Mouse (Mus musculus) kidney, embryonic 14.5 days (tissue): ENCODE measurements at regions not wholly inside any gene's neighbourhood (a gene's known extent, or its start where the extent isn't known, plus 50 kb on each side); places are given as distances from the start of the nearest gene placed in this dataset.

Experiments
- ATAC-seq: fragments of 200-750 bp; cut with Nextera tagmentation; 2 replicates; pipeline ENCODE4 v1.8.0; 2017; ENCODE audit warnings: moderate number of reproducible peaks, mild to moderate bottlenecking, moderate TSS enrichment, moderate library complexity; ENCODE audit not compliant: low FRiP score, low TSS enrichment
- H3K27ac ChIP-seq: fragments of 300-500 bp; sonication (generic); 2 replicates; pipeline ENCODE4 v1.5.1; 2014; ENCODE audit warnings: low read depth, mild to moderate bottlenecking, low read length, moderate library complexity, mixed read lengths
- H3K27me3 ChIP-seq: fragments of 300-500 bp; sonication (generic); 2 replicates; pipeline ENCODE4 v1.6.1; 2014; ENCODE audit warnings: mild to moderate bottlenecking, low read length; ENCODE audit not compliant: control insufficient read depth, insufficient read depth
- H3K36me3 ChIP-seq: fragments of 300-500 bp; sonication (generic); 2 replicates; pipeline ENCODE4 v1.6.1; 2014; ENCODE audit warnings: low read length, mixed read lengths; ENCODE audit not compliant: control insufficient read depth, insufficient read depth
- H3K4me1 ChIP-seq: fragments of 300-500 bp; sonication (generic); 2 replicates; pipeline ENCODE4 v1.6.1; 2014; ENCODE audit warnings: low read length, mixed read lengths; ENCODE audit not compliant: control insufficient read depth, insufficient read depth
- H3K4me2 ChIP-seq: fragments of 300-500 bp; sonication (generic); replicated peaks from 2 replicates; pipeline ENCODE4 v1.6.1; 2014; ENCODE audit warnings: low read depth, mild to moderate bottlenecking, low read length
- H3K4me3 ChIP-seq: fragments of 300-500 bp; sonication (generic); 2 replicates; pipeline ENCODE4 v1.5.1; 2014; ENCODE audit warnings: mild to moderate bottlenecking, low read length
- H3K9ac ChIP-seq: fragments of 300-500 bp; sonication (generic); 2 replicates; pipeline ENCODE4 v1.6.1; 2014; ENCODE audit warnings: low read depth, mild to moderate bottlenecking, low read length, moderate library complexity
- H3K9me3 ChIP-seq: fragments of 300-500 bp; sonication (generic); 2 replicates; pipeline ENCODE4 v1.6.1; 2016; ENCODE audit warnings: low read length; ENCODE audit not compliant: control insufficient read depth
- WGBS: fragments of 180-500 bp; shearing (Covaris S2); extraction: QIAGEN DNeasy Blood & Tissue Kit; methylation state at CpG from one replicate; pipeline ENCODE4 v1.1.7; 2014; 5-methylcytosine and 5-hydroxymethylcytosine counted together

DNA sequence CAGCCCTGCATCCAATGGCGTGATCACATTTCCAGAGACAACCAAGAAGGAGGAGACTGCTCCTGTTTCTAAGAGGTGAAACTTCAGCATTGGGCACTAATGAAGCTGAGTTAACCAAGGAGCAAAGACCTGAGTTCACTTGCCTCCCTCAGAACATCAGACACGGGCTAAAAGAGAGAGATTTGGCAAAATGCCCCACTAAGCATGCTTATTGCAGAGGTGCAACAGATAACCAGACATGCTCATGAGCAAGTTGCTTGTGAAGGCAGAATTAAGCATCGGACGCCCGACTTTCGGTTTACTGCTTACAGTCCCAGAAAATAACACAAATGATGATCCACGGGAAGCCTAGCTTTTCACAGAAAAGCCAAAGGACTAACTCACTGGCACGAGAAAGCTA lies 228.8 kb downstream of the Gm4791 start:
- H3K27ac ChIP-seq = no peak overlapping the region
- H3K4me3 ChIP-seq = no peak overlapping the region
- no peaks in the 10 kb centered on the region for H3K27me3 ChIP-seq
- no peaks in the 10 kb centered on the region for H3K36me3 ChIP-seq
- H3K9ac ChIP-seq = no peak overlapping the region
- H3K9me3 ChIP-seq = no peaks in the 10 kb centered on the region
- 79% methylated on average over 8 of the region's 8 CpGs for WGBS
- ATAC-seq = no peak
- H3K4me1 ChIP-seq = no peaks in the 10 kb centered on the region
- H3K4me2 ChIP-seq = no peak overlapping the region

DNA sequence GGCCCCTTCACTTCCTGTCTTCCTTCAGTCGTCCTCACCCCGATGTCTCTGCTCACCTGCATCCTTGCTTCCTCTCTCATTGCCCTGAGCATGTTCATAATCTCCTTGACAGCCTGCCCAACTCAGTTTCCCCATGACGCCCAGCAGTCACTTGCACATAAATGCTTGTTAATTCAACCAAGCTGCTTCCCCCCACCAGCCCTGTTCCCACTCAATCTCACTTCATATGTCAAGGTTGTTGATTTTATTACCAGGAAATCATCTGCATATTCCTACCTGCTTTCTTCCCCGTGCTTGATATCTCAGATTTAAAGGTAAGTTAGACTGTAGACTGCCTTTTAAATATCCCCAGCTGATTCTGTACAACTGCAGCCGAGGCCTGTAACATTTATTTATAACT lies 230.2 kb downstream of the Gm4791 start:
- H3K4me1 ChIP-seq = no peaks in the 10 kb centered on the region
- H3K27ac ChIP-seq = no peak overlapping the region
- no peaks in the 10 kb centered on the region for H3K27me3 ChIP-seq
- no peak overlapping the region for H3K9ac ChIP-seq
- no peak for ATAC-seq
- H3K36me3 ChIP-seq = no peaks in the 10 kb centered on the region
- WGBS = 71% methylated on average over 5 of the region's 5 CpGs
- H3K4me2 ChIP-seq = no peak overlapping the region
- no peaks in the 10 kb centered on the region for H3K9me3 ChIP-seq
- H3K4me3 ChIP-seq = no peak overlapping the region

- Histone ChIP-seq H3K4me2 (no peak overlapping the region), H3K27me3 (no peaks in the 10 kb centered on the region)
- WGBS = 88% methylated on average over 6 of the region's 6 CpGs
These were observed 230.8 kb downstream of the Gm4791 start for GRCm38 (mm10) chr9:47229296-47229695.

DNA sequence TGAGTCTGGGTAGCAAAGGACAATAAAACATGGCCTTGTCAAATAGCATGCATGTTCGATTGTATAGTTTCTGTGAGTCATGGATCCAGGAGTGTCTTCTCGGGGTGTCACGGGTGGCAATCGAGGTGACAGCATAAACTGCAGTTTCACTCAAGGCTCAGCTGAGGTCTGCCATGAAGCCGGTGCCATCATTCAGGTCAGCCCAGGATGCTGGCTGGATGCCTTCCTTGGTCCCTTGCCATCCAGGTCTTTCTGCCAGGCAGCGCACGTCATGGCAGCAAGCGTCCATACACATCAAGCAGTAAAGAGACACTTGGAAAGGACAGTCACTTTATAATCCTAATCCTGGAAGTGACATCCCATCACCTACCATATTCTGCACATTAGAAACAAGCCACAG lies 242.4 kb downstream of the Gm4791 start:
- Histone ChIP-seq H3K4me3 (no peak overlapping the region), H3K4me2 (no peak overlapping the region), H3K9ac (no peak overlapping the region), H3K4me1 (peaks cover 2% of the 10 kb centered on the region; the same call in 1 of the 2 replicates), H3K27me3 (no peaks in the 10 kb centered on the region), H3K27ac (no peak overlapping the region), H3K9me3 (no peaks in the 10 kb centered on the region), H3K36me3 (no peaks in the 10 kb centered on the region)
- WGBS = 96% methylated on average over 8 of the region's 8 CpGs
- ATAC-seq = no peak

More at GRCm38 (mm10) chr9:47229296-47229695, 230.8 kb downstream of the Gm4791 start:
- Histone ChIP-seq H3K9ac (no peak overlapping the region), H3K36me3 (no peaks in the 10 kb centered on the region), H3K27ac (no peak overlapping the region), H3K9me3 (no peaks in the 10 kb centered on the region), H3K4me3 (no peak overlapping the region), H3K4me1 (no peaks in the 10 kb centered on the region)
- no peak for ATAC-seq

DNA sequence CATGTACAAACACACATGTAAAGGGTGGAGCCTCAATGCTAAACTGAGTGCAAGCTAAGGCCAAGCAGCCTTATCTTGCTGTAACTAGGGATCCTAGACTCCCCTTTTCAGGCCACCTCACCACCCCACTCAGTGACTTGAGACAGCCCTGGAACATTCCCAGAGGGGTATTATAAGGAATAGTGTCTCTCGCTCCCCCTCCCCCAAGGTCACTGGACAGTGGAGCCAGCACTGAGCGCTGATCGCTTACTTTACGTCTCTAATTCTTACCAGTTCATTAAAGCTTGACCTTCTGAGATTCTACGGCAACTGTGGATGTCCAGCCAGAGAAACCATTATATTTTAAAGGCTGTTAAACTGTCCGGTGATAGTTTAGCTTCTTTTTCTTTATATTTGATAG lies 243.5 kb downstream of the Gm4791 start:
- H3K36me3 ChIP-seq = no peaks in the 10 kb centered on the region
- 30% methylated on average over 6 of the region's 6 CpGs for WGBS
- no peaks in the 10 kb centered on the region for H3K9me3 ChIP-seq
- no peak overlapping the region for H3K4me2 ChIP-seq
- no peaks in the 10 kb centered on the region for H3K27me3 ChIP-seq
- H3K4me3 ChIP-seq = no peak overlapping the region
- H3K9ac ChIP-seq = no peak overlapping the region
- ATAC-seq = no peak
- no peak overlapping the region for H3K27ac ChIP-seq
- peaks cover 2% of the 10 kb centered on the region; the same call in 1 of the 2 replicates for H3K4me1 ChIP-seq

GRCm38 (mm10) chr9:47242526-47242925 lies 244.0 kb downstream of the Gm4791 start:
- Histone ChIP-seq H3K4me2 (no peak overlapping the region), H3K4me1 (peaks cover 2% of the 10 kb centered on the region; the same call in 1 of the 2 replicates), H3K9ac (no peak overlapping the region), H3K27me3 (no peaks in the 10 kb centered on the region), H3K4me3 (no peak overlapping the region), H3K36me3 (no peaks in the 10 kb centered on the region), H3K27ac (no peak overlapping the region), H3K9me3 (no peaks in the 10 kb centered on the region)
- ATAC-seq = no peak
- WGBS = 57% methylated on average over 8 of the region's 8 CpGs

GRCm38 (mm10) chr9:47249029-47249428 lies 250.5 kb downstream of the Gm4791 start:
- no peaks in the 10 kb centered on the region for H3K36me3 ChIP-seq
- 75% methylated on average over 3 of the region's 3 CpGs for WGBS
- no peak overlapping the region for H3K4me3 ChIP-seq
- no peaks in the 10 kb centered on the region for H3K27me3 ChIP-seq
- H3K4me1 ChIP-seq = no peaks in the 10 kb centered on the region
- H3K9ac ChIP-seq = no peak overlapping the region
- no peak for ATAC-seq
- no peak overlapping the region for H3K4me2 ChIP-seq
- no peak overlapping the region for H3K27ac ChIP-seq
- H3K9me3 ChIP-seq = peaks cover 4% of the 10 kb centered on the region; the same call in 1 of the 2 replicates

GRCm38 (mm10) chr9:47251160-47251559 lies 252.6 kb downstream of the Gm4791 start:
- ATAC-seq = no peak
- WGBS = 94% methylated on average over 2 of the region's 2 CpGs
- H3K27me3 ChIP-seq = no peaks in the 10 kb centered on the region
- no peaks in the 10 kb centered on the region for H3K36me3 ChIP-seq
- no peak overlapping the region for H3K27ac ChIP-seq
- H3K4me3 ChIP-seq = no peak overlapping the region
- H3K9me3 ChIP-seq = peaks cover 4% of the 10 kb centered on the region; the same call in 1 of the 2 replicates
- H3K4me2 ChIP-seq = no peak overlapping the region
- no peaks in the 10 kb centered on the region for H3K4me1 ChIP-seq
- H3K9ac ChIP-seq = no peak overlapping the region

GRCm38 (mm10) chr9:47253836-47254657 lies 255.5 kb downstream of the Gm4791 start:
- no peak overlapping the region for H3K27ac ChIP-seq
- WGBS = 23% methylated on average over 13 of the region's 13 CpGs

More at GRCm38 (mm10) chr9:47253836-47254657, 255.5 kb downstream of the Gm4791 start:
- Histone ChIP-seq H3K4me3 (no peak overlapping the region), H3K36me3 (no peaks in the 10 kb centered on the region), H3K4me2 (no peak overlapping the region), H3K9ac (no peak overlapping the region), H3K9me3 (peaks cover 4% of the 10 kb centered on the region; the same call in 1 of the 2 replicates), H3K27me3 (no peaks in the 10 kb centered on the region), H3K4me1 (no peaks in the 10 kb centered on the region)
- peak; percentile 57; the same call in 1 of the 2 replicates for ATAC-seq
